Mouse (Mus musculus) liver, adult 2 months (tissue): ENCODE measurements around the gene Fbp1. TPM values are rescaled to one million over a fixed set of nuclear protein-coding genes. Genes with fewer than 3 reads are reported as not detected.

Experiments
- DNase-seq: peaks from one replicate; pipeline ENCODE4 v3.0.0-alpha.2; 2011; ENCODE audit warnings: low read depth, low spot score; ENCODE audit errors: extremely low read depth
- H3K27ac ChIP-seq: fragments of 200-500 bp; replicated peaks from 2 replicates; pipeline ENCODE4 v1.5.1; 2012; ENCODE audit warnings: low read depth, mild to moderate bottlenecking, control low read depth, inconsistent platforms, low read length; ENCODE audit not compliant: insufficient read depth
- H3K27me3 ChIP-seq: fragments of 200-500 bp; 2 replicates; pipeline ENCODE4 v1.6.1; 2012; ENCODE audit warnings: mild to moderate bottlenecking, moderate library complexity, low read length, inconsistent platforms; ENCODE audit not compliant: control insufficient read depth, insufficient read depth
- H3K36me3 ChIP-seq: fragments of 200-500 bp; 2 replicates; pipeline ENCODE4 v1.6.1; 2012; ENCODE audit warnings: low read length, inconsistent platforms; ENCODE audit not compliant: control insufficient read depth, insufficient read depth
- H3K4me1 ChIP-seq: fragments of 200-500 bp; 2 replicates; pipeline ENCODE4 v1.6.1; 2011; ENCODE audit warnings: low read length; ENCODE audit not compliant: control insufficient read depth, insufficient read depth
- H3K4me3 ChIP-seq: fragments of 200-500 bp; 2 replicates; pipeline ENCODE4 v1.5.1; 2011; ENCODE audit warnings: low read depth, mild to moderate bottlenecking, control low read depth, low read length, moderate library complexity; ENCODE audit not compliant: insufficient read depth
- H3K79me2 ChIP-seq: fragments of 200-500 bp; 2 replicates; pipeline ENCODE4 v1.6.1; 2012; ENCODE audit warnings: inconsistent platforms, mild to moderate bottlenecking, low read length, moderate library complexity; ENCODE audit not compliant: control insufficient read depth, insufficient read depth
- H3K9ac ChIP-seq: fragments of 200-500 bp; 2 replicates; pipeline ENCODE4 v1.6.1; 2012; ENCODE audit warnings: low read depth, mild to moderate bottlenecking, control low read depth, inconsistent platforms, low read length
- CTCF ChIP-seq: fragments of 200-500 bp; IDR thresholded peaks from 2 replicates; pipeline ENCODE4 v1.5.1; 2011; ENCODE audit warnings: low read depth, low read length, control low read depth
- POLR2A ChIP-seq: fragments of 200-500 bp; IDR thresholded peaks from 2 replicates; pipeline ENCODE4 v1.6.1; 2011; ENCODE audit warnings: low read length, control low read depth; ENCODE audit not compliant: insufficient read depth; ENCODE audit errors: extremely low read depth
- WGBS: fragments of 180-500 bp; shearing (Covaris S2); methylation state at CpG from one replicate; pipeline ENCODE4 v1.1.7; 2018; 5-methylcytosine and 5-hydroxymethylcytosine counted together
- polyA plus RNA-seq: library from polyadenylated mRNA; depleted of rRNA; stranded (reverse); fragments of >200 nt; gene quantifications from 2 replicates; pipeline ENCODE4 v1.2.3, GENCODE M21; 2012
- total RNA-seq: library from RNA; depleted of rRNA; stranded (reverse); fragments of >200 nt; gene quantifications from 2 replicates; pipeline ENCODE4 v1.2.3, GENCODE M21; 2014

Fbp1 gene
- total and polyA plus RNA-seq, 2 experiments: 1,448 to 1,550 TPM

- no peak overlapping the region for H3K4me3 ChIP-seq
- no peaks in the 10 kb centered on the region; the same call in 1 of the 2 replicates for H3K4me1 ChIP-seq
- no peaks in the 10 kb centered on the region for H3K79me2 ChIP-seq
- WGBS: 78% methylated on average over 8 of the region's 8 CpGs
- H3K36me3 ChIP-seq: no peaks in the 10 kb centered on the region
- no peak for DNase-seq
- no peak overlapping the region for H3K27ac ChIP-seq
- no peak overlapping the region for H3K9ac ChIP-seq
- no peaks in the 10 kb centered on the region for H3K27me3 ChIP-seq
- TF ChIP-seq CTCF (no peak), POLR2A (no peak)
These were observed 35.1 kb upstream of the Fbp1 start for GRCm38 (mm10) chr13:62923182-62923581.

- no peaks in the 10 kb centered on the region; the same call in 1 of the 2 replicates for H3K4me1 ChIP-seq
- WGBS: 85% methylated on average over 3 of the region's 3 CpGs
- H3K4me3 ChIP-seq: no peak overlapping the region
- no peaks in the 10 kb centered on the region for H3K36me3 ChIP-seq
- DNase-seq: no peak
- H3K27me3 ChIP-seq: no peaks in the 10 kb centered on the region
- no peaks in the 10 kb centered on the region for H3K79me2 ChIP-seq
- TF ChIP-seq POLR2A: no peak
- no peak for TF ChIP-seq CTCF
- H3K27ac ChIP-seq: no peak overlapping the region
- H3K9ac ChIP-seq: no peak overlapping the region
These were observed 34.6 kb upstream of the Fbp1 start for GRCm38 (mm10) chr13:62922645-62923044.

- Histone ChIP-seq H3K4me3 (no peak overlapping the region), H3K27ac (no peak overlapping the region), H3K4me1 (no peaks in the 10 kb centered on the region; the same call in 1 of the 2 replicates), H3K36me3 (no peaks in the 10 kb centered on the region), H3K27me3 (no peaks in the 10 kb centered on the region), H3K9ac (peak overlapping the region; percentile 69), H3K79me2 (no peaks in the 10 kb centered on the region)
- peak; percentile 58 for DNase-seq
- TF ChIP-seq CTCF: peak; percentile 86
- no peak for TF ChIP-seq POLR2A
- 25% methylated on average over 11 of the region's 11 CpGs for WGBS
These were observed 31.7 kb upstream of the Fbp1 start for GRCm38 (mm10) chr13:62919647-62920341.

- no peak for DNase-seq
- no peak for TF ChIP-seq CTCF
- TF ChIP-seq POLR2A: no peak
- no peaks in the 10 kb centered on the region for H3K27me3 ChIP-seq
- no peaks in the 10 kb centered on the region; the same call in 1 of the 2 replicates for H3K4me1 ChIP-seq
- 73% methylated on average over 1 of the region's 1 CpGs for WGBS
- no peak overlapping the region for H3K4me3 ChIP-seq
- no peaks in the 10 kb centered on the region for H3K36me3 ChIP-seq
- no peak overlapping the region for H3K9ac ChIP-seq
- H3K79me2 ChIP-seq: no peaks in the 10 kb centered on the region
- no peak overlapping the region for H3K27ac ChIP-seq
These were observed 29.5 kb upstream of the Fbp1 start for GRCm38 (mm10) chr13:62917416-62918110.

GRCm38 (mm10) chr13:62916675-62917074 is 28.6 kb upstream of the Fbp1 start:
- peak; percentile 50 for DNase-seq
- Histone ChIP-seq H3K4me3 (no peak overlapping the region), H3K9ac (no peak overlapping the region), H3K4me1 (no peaks in the 10 kb centered on the region; the same call in 1 of the 2 replicates), H3K27me3 (no peaks in the 10 kb centered on the region), H3K36me3 (no peaks in the 10 kb centered on the region), H3K79me2 (no peaks in the 10 kb centered on the region), H3K27ac (no peak overlapping the region)
- TF ChIP-seq CTCF: no peak
- no peak for TF ChIP-seq POLR2A
- 7% methylated on average over 4 of the region's 4 CpGs for WGBS

GRCm38 (mm10) chr13:62911575-62911974 is 23.5 kb upstream of the Fbp1 start:
- Histone ChIP-seq H3K79me2 (no peaks in the 10 kb centered on the region; the same call in 1 of the 2 replicates), H3K4me3 (no peak overlapping the region), H3K36me3 (no peaks in the 10 kb centered on the region), H3K27me3 (no peaks in the 10 kb centered on the region), H3K9ac (no peak overlapping the region), H3K4me1 (peaks cover 24% of the 10 kb centered on the region), H3K27ac (no peak overlapping the region)
- no peak for DNase-seq
- WGBS: 95% methylated on average over 5 of the region's 5 CpGs
- TF ChIP-seq POLR2A (no peak), CTCF (no peak)
